8 mouse cellular contexts compared by ENCODE assay signal in the genomic region with DNA sequence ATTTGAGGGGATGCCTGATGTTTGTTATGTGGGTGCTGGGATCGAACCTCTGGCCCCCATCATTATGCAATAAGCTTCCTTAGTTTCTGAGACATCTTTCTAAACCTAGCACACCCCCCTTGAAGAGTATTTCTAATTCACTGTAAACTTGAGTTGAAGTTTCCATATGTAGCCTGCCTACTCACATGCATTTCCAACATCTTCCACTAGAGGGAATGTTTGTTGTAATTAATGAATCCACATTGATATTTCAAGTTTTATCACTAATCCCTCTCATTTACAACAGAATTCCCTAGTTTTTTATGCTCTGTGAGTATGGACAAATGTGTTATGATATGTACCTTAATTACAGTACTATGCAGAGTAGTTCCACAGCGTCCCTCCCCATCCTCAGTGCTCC.
DNase-seq lines count a peak whose midpoint lies in the region; ATAC-seq and TF ChIP-seq lines count a peak whose summit lies in the region.

No protein-coding gene starts in this region.

- H3K9me3 ChIP-seq in hindbrain, embryonic 11.5 days (ENCODE audit: control insufficient read depth, low read length): no peaks in the 10 kb centered on the region
- no peaks in the 10 kb centered on the region for H3K9me3 ChIP-seq in hindbrain, embryonic 12.5 days (replicated peaks)
- H3K9me3 ChIP-seq in lung, postnatal 0 days (ENCODE audit: low read length): no peaks in the 10 kb centered on the region

- TF ChIP-seq EP300 in lung, postnatal 0 days (IDR thresholded peaks at IDR 0.05): no peak

- 46% methylated on average over 2 of the region's 2 CpGs for WGBS in hindbrain, embryonic 11.5 days
- 50% methylated on average over 2 of the region's 2 CpGs for WGBS in hindbrain, embryonic 12.5 days
- 27% methylated on average over 2 of the region's 2 CpGs for WGBS in lung, postnatal 0 days

- H3K4me3 ChIP-seq in hindbrain, embryonic 11.5 days (ENCODE audit: low read depth, low read length): no peak overlapping the region
- H3K4me3 ChIP-seq in hindbrain, embryonic 12.5 days: no peak overlapping the region
- H3K4me3 ChIP-seq in lung, postnatal 0 days (ENCODE audit: low read depth, low read length): no peak overlapping the region

- peak; percentile 49 for DNase-seq in hindbrain, embryonic 11.5 days (ENCODE audit: low spot score)
- peak; percentile 39 for DNase-seq in lung, postnatal 0 days (ENCODE audit: low spot score)
- DNase-seq in lung, adult 18-20 months: no peak
- DNase-seq in R1 (ENCODE audit: low read depth, low spot score): peak; percentile 27
- DNase-seq in retina, embryonic 14.5 days (ENCODE audit: low spot score): peak; percentile 73
- DNase-seq in right cerebral cortex, adult 18-20 months: no peak
- no peak for DNase-seq in cerebellum, adult 9-11 months

- H3K36me3 ChIP-seq in hindbrain, embryonic 11.5 days (ENCODE audit: control insufficient read depth, insufficient read depth, low read length): no peaks in the 10 kb centered on the region
- H3K36me3 ChIP-seq in hindbrain, embryonic 12.5 days: no peaks in the 10 kb centered on the region
- H3K36me3 ChIP-seq in lung, postnatal 0 days (ENCODE audit: insufficient read depth, low read length): no peaks in the 10 kb centered on the region

- ATAC-seq in hindbrain, embryonic 11.5 days (ENCODE audit: low FRiP score): no peak
- no peak for ATAC-seq in hindbrain, embryonic 12.5 days (ENCODE audit: low FRiP score)
- ATAC-seq in lung, postnatal 0 days: no peak

- H3K27ac ChIP-seq in hindbrain, embryonic 11.5 days (ENCODE audit: low read depth, low read length): no peak overlapping the region
- no peak overlapping the region for H3K27ac ChIP-seq in hindbrain, embryonic 12.5 days
- no peak overlapping the region for H3K27ac ChIP-seq in lung, postnatal 0 days (ENCODE audit: low read length)

- peak; percentile 67 for TF ChIP-seq CTCF in lung, postnatal 0 days (IDR thresholded peaks at IDR 0.05)

- no peak overlapping the region for H3K9ac ChIP-seq in hindbrain, embryonic 11.5 days (ENCODE audit: low read depth, low read length)
- no peak overlapping the region for H3K9ac ChIP-seq in hindbrain, embryonic 12.5 days
- H3K9ac ChIP-seq in lung, postnatal 0 days (replicated peaks; ENCODE audit: low read depth): no peak overlapping the region

- no peak overlapping the region for H3K4me2 ChIP-seq in hindbrain, embryonic 11.5 days (replicated peaks; ENCODE audit: low read depth, low read length)
- no peak overlapping the region for H3K4me2 ChIP-seq in hindbrain, embryonic 12.5 days (replicated peaks)
- no peak overlapping the region for H3K4me2 ChIP-seq in lung, postnatal 0 days (replicated peaks; ENCODE audit: low read depth, low read length)

- H3K4me1 ChIP-seq in hindbrain, embryonic 11.5 days (replicated peaks; ENCODE audit: control insufficient read depth, insufficient read depth, low read length): no peaks in the 10 kb centered on the region
- no peaks in the 10 kb centered on the region for H3K4me1 ChIP-seq in hindbrain, embryonic 12.5 days
- H3K4me1 ChIP-seq in lung, postnatal 0 days (ENCODE audit: insufficient read depth, low read depth, low read length): no peaks in the 10 kb centered on the region

- H3K27me3 ChIP-seq in hindbrain, embryonic 11.5 days (ENCODE audit: control insufficient read depth, insufficient read depth, low read length): no peaks in the 10 kb centered on the region
- no peaks in the 10 kb centered on the region for H3K27me3 ChIP-seq in hindbrain, embryonic 12.5 days
- H3K27me3 ChIP-seq in lung, postnatal 0 days (replicated peaks; ENCODE audit: insufficient read depth, low read length): no peaks in the 10 kb centered on the region

Comparison
In these comparisons a context has a peak if more than half of its experiments do, and no peak if none do; other contexts are left out.
1. DNase-seq: peak in hindbrain, embryonic 11.5 days (single experiment), lung, postnatal 0 days (single experiment), R1 (single experiment) and retina, embryonic 14.5 days (single experiment); none in lung, adult 18-20 months (0 of 2), right cerebral cortex, adult 18-20 months (single experiment) and cerebellum, adult 9-11 months (single experiment).